Mouse (Mus musculus) cortical plate, adult 2 months (tissue): ENCODE data around the gene Myh7.

ENCODE experiments used
- CTCF ChIP-seq: fragments of 200-500 bp; IDR thresholded peaks from 2 replicates; pipeline ENCODE4 v1.5.1; 2011; ENCODE audit warnings: mild to moderate bottlenecking, control low read depth, low read length; ENCODE audit not compliant: insufficient read depth; ENCODE audit errors: extremely low read depth
- POLR2A ChIP-seq: fragments of 200-500 bp; IDR thresholded peaks from 2 replicates; pipeline ENCODE4 v1.6.1; 2011; ENCODE audit warnings: mild to moderate bottlenecking, low read length, control low read depth; ENCODE audit not compliant: insufficient read depth; ENCODE audit errors: extremely low read depth

DNA sequence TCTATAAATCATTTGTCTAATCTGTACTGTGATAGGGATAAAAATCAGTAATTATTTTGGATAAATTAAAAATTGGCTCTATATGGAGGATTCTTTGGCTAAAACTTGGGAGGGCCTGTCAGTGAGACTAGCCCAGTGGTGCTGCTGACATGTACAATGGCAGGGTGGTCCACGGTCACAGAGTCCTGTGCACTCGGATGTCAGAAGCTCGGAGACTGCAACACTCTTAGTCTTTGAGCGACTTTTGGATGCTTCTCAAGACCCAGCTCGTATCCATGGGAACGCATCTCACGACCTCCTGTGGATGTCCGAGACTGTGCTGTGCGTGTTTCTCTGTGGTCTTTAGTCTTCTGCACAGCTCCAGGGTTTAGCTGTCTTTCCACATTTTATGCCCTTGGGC, 26.0 kb upstream of the Myh7 start:
- no peak for TF ChIP-seq POLR2A
- TF ChIP-seq CTCF = no peak
